Mouse (Mus musculus) thymus, adult 2 months (tissue): ENCODE measurements around the gene Gm49342. TPM values are rescaled to one million over a fixed set of nuclear protein-coding genes. Genes with fewer than 3 reads are reported as not detected.
"Not testable (repeated sequence)": the region's sequence is repeated elsewhere in the genome, so short reads cannot be mapped to it uniquely, and the experiment has no call there.

Source experiments
- DNase-seq: peaks from one replicate; pipeline ENCODE4 v3.0.0; 2021
- H3K27ac ChIP-seq: fragments of 200-500 bp; 2 replicates; pipeline ENCODE4 v1.5.1; 2012; ENCODE audit warnings: low read length, control low read depth; ENCODE audit not compliant: control insufficient read depth, insufficient read depth
- H3K27me3 ChIP-seq: fragments of 200-500 bp; 2 replicates; pipeline ENCODE4 v1.6.1; 2012; ENCODE audit warnings: mild to moderate bottlenecking, low read length, moderate library complexity, mixed read lengths; ENCODE audit not compliant: control insufficient read depth, insufficient read depth
- H3K36me3 ChIP-seq: fragments of 200-500 bp; 2 replicates; pipeline ENCODE4 v1.6.1; 2012; ENCODE audit warnings: mild to moderate bottlenecking, low read length, moderate library complexity; ENCODE audit not compliant: control insufficient read depth, insufficient read depth
- H3K4me1 ChIP-seq: fragments of 200-500 bp; replicated peaks from 2 replicates; pipeline ENCODE4 v1.6.1; 2012; ENCODE audit warnings: low read length; ENCODE audit not compliant: control insufficient read depth, insufficient read depth
- H3K4me3 ChIP-seq: fragments of 200-500 bp; 2 replicates; pipeline ENCODE4 v1.5.1; 2012; ENCODE audit warnings: mild to moderate bottlenecking, low read length, control low read depth, moderate library complexity; ENCODE audit not compliant: control insufficient read depth, insufficient read depth
- CTCF ChIP-seq: fragments of 200-500 bp; IDR thresholded peaks from 2 replicates; pipeline ENCODE4 v1.5.1; 2012; ENCODE audit warnings: mild to moderate bottlenecking, control low read depth, low read length, moderate library complexity, borderline replicate concordance; ENCODE audit not compliant: control insufficient read depth, poor library complexity, insufficient read depth; ENCODE audit errors: extremely low read depth
- POLR2A ChIP-seq: fragments of 200-500 bp; IDR thresholded peaks from 2 replicates; pipeline ENCODE4 v1.6.1; 2012; ENCODE audit warnings: mild to moderate bottlenecking, low read length, control low read depth, moderate library complexity; ENCODE audit not compliant: control insufficient read depth, poor library complexity, insufficient read depth; ENCODE audit errors: extremely low read depth
- WGBS: fragments of 180-500 bp; shearing (Covaris S2); methylation state at CpG from one replicate; pipeline ENCODE4 v1.1.7; 2018; 5-methylcytosine and 5-hydroxymethylcytosine counted together
- polyA plus RNA-seq: library from polyadenylated mRNA; depleted of rRNA; stranded (reverse); fragments of >200 nt; gene quantifications from 2 replicates; pipeline ENCODE4 v1.2.3, GENCODE M21; 2012; rRNA removed

Gene Gm49342
- 20.1 and 27.8 TPM in 2 replicates for polyA plus RNA-seq

DNA sequence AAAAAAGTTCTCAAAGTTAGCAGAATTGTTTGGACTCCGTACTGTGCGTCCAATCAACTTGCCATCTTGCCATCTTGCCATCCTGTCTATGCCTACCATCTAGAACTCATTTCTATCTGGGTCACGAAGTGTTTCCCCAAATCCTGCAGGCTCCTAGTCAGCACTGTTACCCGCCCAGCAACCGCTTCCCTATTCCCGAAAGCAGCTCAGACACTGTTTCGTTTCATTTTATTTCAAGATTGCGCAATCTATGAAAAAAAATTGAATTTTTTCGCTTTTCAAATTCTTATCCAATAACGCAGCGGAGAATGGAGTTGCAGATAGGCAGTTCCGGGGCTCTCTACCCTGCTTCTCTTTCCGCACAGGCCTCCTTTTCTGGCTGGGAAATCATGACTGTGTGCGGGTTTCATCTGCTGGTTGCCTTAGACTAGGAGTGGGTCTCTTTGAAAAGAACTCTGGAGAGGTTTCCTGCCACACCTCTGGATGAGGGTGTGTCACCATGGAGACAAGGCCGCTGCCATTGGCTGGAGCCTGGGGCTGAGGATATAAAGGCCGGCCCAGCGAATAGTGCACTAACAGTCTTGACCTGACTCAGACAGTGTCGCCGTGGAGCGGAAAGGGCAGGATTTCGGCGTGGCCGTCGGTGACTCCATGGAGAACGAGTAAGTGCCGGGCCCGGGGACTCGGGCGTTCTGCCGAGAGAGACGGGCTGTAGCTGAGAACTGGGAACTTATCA lies at the start of gene Gm49342:
Gm49342 (plus strand) TSS at position 586 of the 736 bp plus-strand sequence.
- no peaks in the 10 kb centered on the region; the same call in 1 of the 2 replicates for H3K36me3 ChIP-seq
- H3K4me3 ChIP-seq, result peak within 1 kb of the TSS; percentile 49
- peak within 1 kb of the TSS; percentile 47 for H3K27ac ChIP-seq
- TF ChIP-seq CTCF, result peak; percentile 61; the same call in 1 of the 2 replicates
- peak; percentile 40; the same call in 1 of the 2 replicates for TF ChIP-seq POLR2A
- no peaks in the 10 kb centered on the region for H3K27me3 ChIP-seq
- WGBS, result 3% methylated on average over 31 of the region's 31 CpGs
- H3K4me1 ChIP-seq, result peaks cover 7% of the 10 kb centered on the region
- peak; percentile 82 for DNase-seq

DNA sequence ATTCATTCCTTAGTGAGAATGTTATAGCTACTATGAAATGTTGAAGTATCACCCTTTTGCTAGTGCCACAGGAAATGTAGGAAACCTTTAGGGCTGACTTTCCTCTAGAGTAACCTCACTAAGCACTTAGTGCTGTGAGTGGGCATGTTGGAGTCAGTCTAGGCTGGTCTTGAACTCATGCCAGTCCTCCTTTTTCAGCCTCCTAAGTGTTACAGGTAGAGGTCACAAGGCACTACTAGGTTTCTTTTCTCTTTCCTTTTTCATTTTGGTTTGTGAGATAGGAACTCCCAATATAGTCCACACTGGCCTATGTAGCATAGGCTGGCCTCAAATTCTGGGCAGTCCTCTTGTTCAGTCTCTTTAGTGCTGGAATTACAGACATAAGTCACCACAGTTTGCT lies 48.9 kb upstream of the Gm49342 start:
- DNase-seq, result no peak
- TF ChIP-seq POLR2A, result no peak
- no peak for TF ChIP-seq CTCF
- H3K4me3 ChIP-seq, result no peak overlapping the region
- H3K4me1 ChIP-seq, result peaks cover 7% of the 10 kb centered on the region
- no peaks in the 10 kb centered on the region for H3K27me3 ChIP-seq
- no peak overlapping the region for H3K27ac ChIP-seq
- no peaks in the 10 kb centered on the region for H3K36me3 ChIP-seq

DNA sequence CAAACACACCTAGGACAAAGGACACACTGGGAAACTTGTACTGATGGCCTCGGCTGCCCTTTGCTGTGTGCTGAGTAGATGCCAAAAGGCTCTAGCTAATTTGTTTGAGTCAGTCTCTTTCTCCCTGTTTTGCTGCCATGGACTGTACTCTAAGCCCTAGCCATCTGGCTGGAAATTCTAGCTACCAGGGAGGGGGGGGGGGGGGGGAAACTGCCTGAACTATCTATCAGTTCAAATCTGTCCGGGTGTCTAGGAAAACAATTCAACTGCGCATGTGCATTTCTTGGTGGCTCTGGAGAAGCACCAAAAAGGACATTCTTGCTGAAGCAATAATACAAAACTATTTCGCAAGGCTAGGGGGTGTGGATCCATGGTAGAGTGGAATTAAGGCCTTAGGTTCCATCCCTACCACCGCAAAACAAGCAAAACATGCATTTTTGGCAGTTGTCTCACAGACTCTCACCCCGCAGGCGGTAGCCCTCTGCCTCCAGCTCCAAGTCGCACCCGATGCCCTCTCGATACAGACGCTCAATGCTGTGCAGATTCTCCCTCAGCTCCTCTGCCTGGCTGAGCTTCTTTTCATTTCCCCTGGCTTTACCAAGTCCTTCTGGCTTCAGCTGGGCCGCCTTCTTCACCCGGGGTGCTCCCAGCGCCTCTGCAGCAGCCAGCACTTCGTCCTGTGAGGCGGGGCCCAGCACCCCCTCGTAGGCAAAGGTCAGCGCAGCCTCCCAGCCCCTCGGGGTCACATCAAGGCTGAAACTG lies 48.2 kb upstream of the Gm49342 start:
- Histone ChIP-seq H3K36me3 (no peaks in the 10 kb centered on the region), H3K27ac (no peak overlapping the region), H3K4me1 (peaks cover 7% of the 10 kb centered on the region), H3K27me3 (no peaks in the 10 kb centered on the region), H3K4me3 (no peak overlapping the region; the same call in 1 of the 2 replicates)
- DNase-seq, result no peak
- WGBS, result 69% methylated on average over 19 of the region's 19 CpGs
- TF ChIP-seq POLR2A (no peak), CTCF (no peak)

DNA sequence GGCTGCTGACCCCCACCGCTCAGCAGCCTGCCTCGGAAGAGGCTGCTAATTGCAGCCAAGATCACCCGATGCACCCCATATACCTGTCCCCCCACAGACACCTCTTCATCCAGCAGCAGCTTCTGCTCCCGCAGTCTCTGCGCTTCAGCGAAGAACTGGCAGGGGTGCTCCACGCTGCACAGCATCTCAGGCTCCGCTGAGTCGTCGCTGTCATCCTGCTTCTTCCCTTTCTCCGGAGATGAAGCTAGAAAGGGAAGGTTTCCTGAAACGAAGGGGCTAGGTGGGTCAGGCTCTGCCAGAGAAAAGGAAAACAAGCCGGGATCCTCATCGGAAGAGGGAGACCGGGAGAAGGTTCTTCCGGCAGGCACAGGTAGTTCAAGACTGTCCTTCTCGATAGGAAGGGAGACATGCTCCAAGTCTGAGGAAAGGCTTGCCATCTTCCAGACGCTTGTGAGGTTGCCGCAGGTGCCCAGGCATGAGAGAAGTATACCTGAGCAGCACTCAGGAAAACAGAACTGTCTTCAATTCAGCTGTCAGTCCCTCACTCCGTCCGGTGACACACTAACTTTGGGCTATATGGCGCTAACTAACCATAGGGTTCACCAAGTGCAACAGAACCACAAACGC lies 47.5 kb upstream of the Gm49342 start:
- TF ChIP-seq POLR2A, result no peak
- TF ChIP-seq CTCF, result no peak
- Histone ChIP-seq H3K4me1 (peaks cover 7% of the 10 kb centered on the region), H3K27me3 (no peaks in the 10 kb centered on the region), H3K4me3 (no peak overlapping the region; the same call in 1 of the 2 replicates), H3K27ac (no peak overlapping the region), H3K36me3 (no peaks in the 10 kb centered on the region)
- WGBS, result 77% methylated on average over 23 of the region's 23 CpGs
- no peak for DNase-seq

DNA sequence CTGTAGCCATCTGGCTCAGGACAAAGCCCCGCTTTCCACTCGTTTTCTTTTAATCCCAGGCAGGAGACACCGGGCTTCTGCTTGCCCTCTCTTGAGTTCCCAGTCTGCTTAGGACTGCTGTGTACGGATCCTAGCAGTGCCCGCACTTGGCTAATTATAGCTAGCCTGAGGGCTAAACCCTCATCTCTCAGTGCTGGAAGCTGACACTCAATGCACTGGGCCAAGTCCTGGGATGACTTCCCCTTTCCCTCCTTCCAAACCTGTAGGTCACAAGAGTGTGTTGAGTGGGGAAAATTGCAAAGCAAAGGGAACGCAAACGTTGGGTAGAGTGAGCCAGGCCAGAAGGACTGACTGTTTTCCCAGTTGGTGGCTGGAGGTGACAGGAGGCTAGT lies 46.9 kb upstream of the Gm49342 start, which contains the start of gene Klhl33:
Klhl33 (minus strand) TSS at position 134 of the 392 bp plus-strand sequence.
- H3K36me3 ChIP-seq, result no peaks in the 10 kb centered on the region
- no peak within 1 kb of the TSS; the same call in 1 of the 2 replicates for H3K4me3 ChIP-seq
- H3K27ac ChIP-seq, result no peak within 1 kb of the TSS
- H3K27me3 ChIP-seq, result no peaks in the 10 kb centered on the region
- 73% methylated on average over 7 of the region's 7 CpGs for WGBS
- TF ChIP-seq CTCF (no peak), POLR2A (no peak)
- peaks cover 5% of the 10 kb centered on the region for H3K4me1 ChIP-seq
- DNase-seq, result no peak

DNA sequence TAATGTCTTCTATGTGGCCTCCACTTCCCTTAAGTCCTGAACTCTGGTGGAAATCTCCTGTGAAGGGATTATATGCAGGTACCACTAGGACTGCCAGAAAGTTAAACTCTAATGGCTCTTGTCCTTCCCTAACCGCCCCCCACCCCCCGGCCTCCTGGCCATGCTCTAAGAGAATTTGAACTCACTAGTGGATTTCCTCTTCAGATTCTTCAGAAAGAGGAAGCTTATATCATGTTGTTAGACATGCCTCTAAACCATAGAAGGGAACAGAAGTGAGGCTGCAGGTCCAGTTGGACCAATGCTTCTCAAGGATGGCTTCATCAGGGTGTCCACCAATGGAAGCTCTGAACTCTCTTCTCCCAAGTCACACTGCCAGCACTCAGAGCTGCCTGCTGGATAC lies 46.3 kb upstream of the Gm49342 start:
- 41% methylated on average over 2 of the region's 2 CpGs for WGBS
- H3K27me3 ChIP-seq, H3K27ac ChIP-seq, H3K4me3 ChIP-seq, DNase-seq, H3K36me3 ChIP-seq, H3K4me1 ChIP-seq: not testable (repeated sequence)
